Mouse (Mus musculus) testis, adult 2 months (tissue): ENCODE measurements around the gene Bend3.

ENCODE experiments used
- CTCF ChIP-seq: fragments of 200-500 bp; IDR thresholded peaks from 2 replicates; pipeline ENCODE4 v1.5.1; 2012; ENCODE audit warnings: low read depth, mild to moderate bottlenecking, inconsistent platforms, low read length, moderate library complexity; ENCODE audit not compliant: control insufficient read depth, insufficient read depth, insufficient replicate concordance
- POLR2A ChIP-seq: fragments of 200-500 bp; IDR thresholded peaks from 2 replicates; pipeline ENCODE4 v1.6.1; 2012; ENCODE audit warnings: low read depth, mild to moderate bottlenecking, inconsistent platforms, low read length, moderate library complexity; ENCODE audit not compliant: control insufficient read depth

- TF ChIP-seq POLR2A (no peak), CTCF (no peak)
These were observed 61.2 kb downstream of the Bend3 start for GRCm38 (mm10) chr10:43539746-43540310.
